Mouse (Mus musculus): ENCODE measurements around the gene Bola1. TPM values are rescaled to one million over a fixed set of nuclear protein-coding genes. Genes with fewer than 3 reads are reported as not detected.

Bola1 gene
- polyA plus RNA-seq, 1 experiment from 2014 or later, result 51.1 TPM

GRCm38 (mm10) chr3:96170976-96171545 is 48.4 kb downstream of the Bola1 start:
- Histone ChIP-seq H3K4me2 (replicated peaks) (peak overlapping the region; percentile 98), H3K27ac (peak overlapping the region; percentile 98), H3K9ac (peak overlapping the region; percentile 89), H3K27me3 (no peaks in the 10 kb centered on the region), H3K36me3 (peaks cover 53% of the 10 kb centered on the region), H3K4me1 (peaks cover 35% of the 10 kb centered on the region), H3K9me3 (no peaks in the 10 kb centered on the region), H3K4me3 (peak overlapping the region; percentile 88)
- no peak for ATAC-seq (ENCODE audit: low FRiP score, low read depth)
- 70% methylated on average over 10 of the region's 10 CpGs for WGBS

- 0 out of 2 replicates have a peak overlapping the region, but pooled peaks have one; percentile 98 for H3K4me2 ChIP-seq (replicated peaks)
- no peaks in the 10 kb centered on the region for H3K27me3 ChIP-seq
- no peak overlapping the region for H3K4me3 ChIP-seq
- no peak overlapping the region for H3K9ac ChIP-seq
- no peak for ATAC-seq (ENCODE audit: low FRiP score, low read depth)
- no peaks in the 10 kb centered on the region for H3K9me3 ChIP-seq
- peaks cover 47% of the 10 kb centered on the region for H3K36me3 ChIP-seq
- WGBS, result 87% methylated on average over 4 of the region's 4 CpGs
- peaks cover 35% of the 10 kb centered on the region for H3K4me1 ChIP-seq
- H3K27ac ChIP-seq, result no peak overlapping the region
Observed at GRCm38 (mm10) chr3:96170276-96170675, 49.2 kb downstream of the Bola1 start.

GRCm38 (mm10) chr3:96168466-96169158 is 50.9 kb downstream of the Bola1 start:
- Histone ChIP-seq H3K36me3 (peaks cover 37% of the 10 kb centered on the region), H3K4me1 (peaks cover 21% of the 10 kb centered on the region), H3K4me2 (replicated peaks) (no peak overlapping the region), H3K27me3 (no peaks in the 10 kb centered on the region), H3K9ac (no peak overlapping the region), H3K9me3 (no peaks in the 10 kb centered on the region), H3K4me3 (no peak overlapping the region), H3K27ac (no peak overlapping the region)
- ATAC-seq (ENCODE audit: low FRiP score, low read depth), result no peak
- 81% methylated on average over 12 of the region's 12 CpGs for WGBS

- 89% methylated on average over 6 of the region's 6 CpGs for WGBS
- no peaks in the 10 kb centered on the region for H3K27me3 ChIP-seq
- H3K9ac ChIP-seq, result peak overlapping the region; percentile 79
- no peak for ATAC-seq (ENCODE audit: low FRiP score, low read depth)
- peak overlapping the region; percentile 85 for H3K4me2 ChIP-seq (replicated peaks)
- no peaks in the 10 kb centered on the region for H3K9me3 ChIP-seq
- H3K4me3 ChIP-seq, result peak overlapping the region; percentile 62
- H3K27ac ChIP-seq, result peak overlapping the region; percentile 91; the same call in 1 of the 2 replicates
- H3K36me3 ChIP-seq, result peaks cover 13% of the 10 kb centered on the region
- peaks cover 26% of the 10 kb centered on the region for H3K4me1 ChIP-seq
Observed at GRCm38 (mm10) chr3:96163040-96163439, 56.5 kb downstream of the Bola1 start.

- 3% methylated on average over 16 of the region's 16 CpGs for WGBS
- H3K27me3 ChIP-seq, result no peaks in the 10 kb centered on the region
- H3K27ac ChIP-seq, result peak within 1 kb of the TSS; percentile 91
- peak within 1 kb of the TSS; percentile 79 for H3K9ac ChIP-seq
- peak; percentile 38; the same call in 1 of the 2 replicates for ATAC-seq (ENCODE audit: low FRiP score, low read depth)
- peaks cover 8% of the 10 kb centered on the region for H3K36me3 ChIP-seq
- H3K9me3 ChIP-seq, result no peaks in the 10 kb centered on the region
- H3K4me3 ChIP-seq, result peak within 1 kb of the TSS; percentile 62
- peak within 1 kb of the TSS; percentile 85 for H3K4me2 ChIP-seq (replicated peaks)
- peaks cover 26% of the 10 kb centered on the region for H3K4me1 ChIP-seq
Observed at GRCm38 (mm10) chr3:96161869-96162840, 57.4 kb downstream of the Bola1 start, which contains the start of gene Mtmr11. Gene Mtmr11 (plus strand): TSS chr3:96162004.

GRCm38 (mm10) chr3:96160803-96161516 is 58.5 kb downstream of the Bola1 start:
- Histone ChIP-seq H3K27ac (peak overlapping the region; percentile 91), H3K4me3 (peak overlapping the region; percentile 62), H3K4me2 (replicated peaks) (peak overlapping the region; percentile 85), H3K9me3 (no peaks in the 10 kb centered on the region), H3K4me1 (peaks cover 26% of the 10 kb centered on the region), H3K9ac (peak overlapping the region; percentile 79), H3K27me3 (no peaks in the 10 kb centered on the region), H3K36me3 (peaks cover 11% of the 10 kb centered on the region)
- WGBS, result under 1% methylated on average over 12 of the region's 12 CpGs
- peak; percentile 84 for ATAC-seq (ENCODE audit: low FRiP score, low read depth)

GRCm38 (mm10) chr3:96160222-96160802 is 59.2 kb downstream of the Bola1 start:
- Histone ChIP-seq H3K4me2 (replicated peaks) (peak overlapping the region; percentile 85), H3K36me3 (peaks cover 17% of the 10 kb centered on the region), H3K27ac (peak overlapping the region; percentile 91), H3K9ac (peak overlapping the region; percentile 79), H3K9me3 (no peaks in the 10 kb centered on the region), H3K4me3 (peak overlapping the region; percentile 62), H3K27me3 (no peaks in the 10 kb centered on the region), H3K4me1 (peaks cover 26% of the 10 kb centered on the region)
- 34% methylated on average over 4 of the region's 4 CpGs for WGBS
- no peak for ATAC-seq (ENCODE audit: low FRiP score, low read depth)

GRCm38 (mm10) chr3:96159820-96160219 is 59.7 kb downstream of the Bola1 start:
- peaks cover 26% of the 10 kb centered on the region for H3K4me1 ChIP-seq
- H3K4me2 ChIP-seq (replicated peaks), result peak overlapping the region; percentile 85
- ATAC-seq (ENCODE audit: low FRiP score, low read depth), result no peak
- H3K9me3 ChIP-seq, result no peaks in the 10 kb centered on the region
- WGBS, result 72% methylated on average over 4 of the region's 4 CpGs
- H3K27ac ChIP-seq, result peak overlapping the region; percentile 91; the same call in 1 of the 2 replicates
- H3K9ac ChIP-seq, result peak overlapping the region; percentile 79
- H3K27me3 ChIP-seq, result no peaks in the 10 kb centered on the region
- H3K36me3 ChIP-seq, result peaks cover 18% of the 10 kb centered on the region
- H3K4me3 ChIP-seq, result no peak overlapping the region

GRCm38 (mm10) chr3:96155501-96155900 is 64.0 kb downstream of the Bola1 start:
- Histone ChIP-seq H3K27me3 (no peaks in the 10 kb centered on the region), H3K27ac (no peak overlapping the region), H3K9ac (no peak overlapping the region), H3K4me2 (replicated peaks) (no peak overlapping the region), H3K4me3 (no peak overlapping the region), H3K4me1 (peaks cover 12% of the 10 kb centered on the region), H3K36me3 (peaks cover 60% of the 10 kb centered on the region), H3K9me3 (no peaks in the 10 kb centered on the region)
- no peak for ATAC-seq (ENCODE audit: low FRiP score, low read depth)
- WGBS, result 79% methylated on average over 8 of the region's 8 CpGs

GRCm38 (mm10) chr3:96152611-96153010 is 66.9 kb downstream of the Bola1 start:
- no peak for ATAC-seq (ENCODE audit: low FRiP score, low read depth)
- Histone ChIP-seq H3K27ac (no peak overlapping the region), H3K36me3 (peaks cover 64% of the 10 kb centered on the region), H3K4me2 (replicated peaks) (no peak overlapping the region), H3K4me1 (no peaks in the 10 kb centered on the region), H3K4me3 (no peak overlapping the region), H3K27me3 (no peaks in the 10 kb centered on the region), H3K9ac (no peak overlapping the region), H3K9me3 (no peaks in the 10 kb centered on the region)
- 97% methylated on average over 5 of the region's 5 CpGs for WGBS

GRCm38 (mm10) chr3:96151836-96152235 is 67.7 kb downstream of the Bola1 start:
- peaks cover 59% of the 10 kb centered on the region for H3K36me3 ChIP-seq
- H3K27me3 ChIP-seq, result no peaks in the 10 kb centered on the region
- no peaks in the 10 kb centered on the region for H3K9me3 ChIP-seq
- no peak overlapping the region for H3K27ac ChIP-seq
- no peak overlapping the region for H3K4me2 ChIP-seq (replicated peaks)
- no peak for ATAC-seq (ENCODE audit: low FRiP score, low read depth)
- no peaks in the 10 kb centered on the region for H3K4me1 ChIP-seq
- 91% methylated on average over 7 of the region's 7 CpGs for WGBS
- no peak overlapping the region for H3K9ac ChIP-seq
- no peak overlapping the region for H3K4me3 ChIP-seq

Measured in limb, embryonic 13.5 days (tissue).